In genomic region chr6:17374326-17374725, GRCm38 (mm10) we compare ENCODE assay signal across 23 mouse cellular contexts.
"Had no signal": no experiment of that assay in that cellular context is flagged by ENCODE, and none has a peak within 500 bp of the region (broad histone marks: within the 10 kb centered on the region; RNA-seq: fewer than 3 reads in every experiment).

No protein-coding gene starts in this region.

- H3K4me1 ChIP-seq: embryonic facial prominence, embryonic 10.5 days; embryonic facial prominence, embryonic 12.5 days; embryonic facial prominence, embryonic 13.5 days; embryonic facial prominence, embryonic 15.5 days; forebrain, embryonic 10.5 days; forebrain, embryonic 12.5 days; forebrain, embryonic 13.5 days; forebrain, embryonic 15.5 days; heart, embryonic 10.5 days had no signal

- H3K27ac ChIP-seq: embryonic facial prominence, embryonic 10.5 days; embryonic facial prominence, embryonic 12.5 days; embryonic facial prominence, embryonic 13.5 days; embryonic facial prominence, embryonic 15.5 days; forebrain, embryonic 10.5 days; forebrain, embryonic 12.5 days; forebrain, embryonic 13.5 days; forebrain, embryonic 15.5 days; gastrocnemius, adult 2 months; heart, adult 2 months; heart, embryonic 10.5 days had no signal

- DNase-seq: cerebellum, adult 8-10 months; cerebellum, adult 9-10 months; cerebellum, adult 9-11 months; embryo, embryonic 11 days; forebrain, postnatal 0 days; gastrocnemius, adult 2 months; gastrocnemius, postnatal 10 days; gastrocnemius, postnatal 14 days; gastrocnemius, postnatal 25 days; gastrocnemius, postnatal 36 days; heart, adult 11 months; heart, adult 18-20 months; heart, adult 2 months had no signal

- H3K4me3 ChIP-seq: embryonic facial prominence, embryonic 10.5 days; embryonic facial prominence, embryonic 12.5 days; embryonic facial prominence, embryonic 13.5 days; embryonic facial prominence, embryonic 15.5 days; erythroblast, embryonic 14.5 days; forebrain, embryonic 10.5 days; forebrain, embryonic 12.5 days; forebrain, embryonic 13.5 days; forebrain, embryonic 15.5 days; gastrocnemius, adult 2 months; heart, adult 2 months; heart, embryonic 10.5 days had no signal

- H3K27me3 ChIP-seq: embryonic facial prominence, embryonic 12.5 days; embryonic facial prominence, embryonic 13.5 days; embryonic facial prominence, embryonic 15.5 days; forebrain, embryonic 12.5 days; forebrain, embryonic 13.5 days; forebrain, embryonic 15.5 days had no signal
